Mouse (Mus musculus) CH12.LX (cell line): ENCODE measurements at regions not wholly inside any gene's neighbourhood (a gene's known extent, or its start where the extent isn't known, plus 50 kb on each side); places are given as distances from the start of the nearest gene placed in this dataset.

Source experiments
- DNase-seq: peaks from one replicate; pipeline ENCODE4 v3.0.0-alpha.2; 2013; ENCODE audit errors: extremely low read depth
- H3K27ac ChIP-seq: 2 replicates; pipeline ENCODE4 v1.5.1; 2012; ENCODE audit warnings: low read depth, mild to moderate bottlenecking, control low read depth, moderate library complexity; ENCODE audit not compliant: insufficient read depth
- H3K27me3 ChIP-seq: replicated peaks from 2 replicates; pipeline ENCODE3; 2012; ENCODE audit warnings: inconsistent platforms
- H3K36me3 ChIP-seq, 2 experiments: replicated peaks in 1 of 2; 2 replicates each; pipeline versions ENCODE3 to v1.6.1; 2012; ENCODE audit warnings: inconsistent platforms in 1 of 2, low read length in 1 of 2, mild to moderate bottlenecking in 1 of 2, mixed read lengths in 1 of 2, moderate library complexity in 1 of 2; ENCODE audit not compliant: control insufficient read depth in 1 of 2, insufficient read depth in 1 of 2
- H3K4me1 ChIP-seq, 2 experiments: 2 replicates each; pipeline ENCODE4 v1.6.1; 2012; ENCODE audit warnings: inconsistent platforms in 1 of 2, moderate library complexity in 1 of 2; ENCODE audit not compliant: insufficient read depth in 2 of 2, control insufficient read depth in 1 of 2
- H3K4me2 ChIP-seq: 2 replicates; pipeline ENCODE4 v1.6.1; 2012; ENCODE audit warnings: low read depth, mild to moderate bottlenecking, control low read depth; ENCODE audit not compliant: poor library complexity, insufficient read depth, severe bottlenecking
- H3K4me3 ChIP-seq, 3 experiments: fragments of 150-350 bp in 1 of 3; sonication (generic) in 1 of 3; replicated peaks in 1 of 3; 2 replicates each; pipeline versions ENCODE3 to v1.5.1; 2011 to 2012; ENCODE audit warnings: low read depth in 2 of 3, low read length in 2 of 3, mild to moderate bottlenecking in 2 of 3, moderate library complexity in 2 of 3, control low read depth in 1 of 3, improper control_type of control experiment in 1 of 3, inconsistent platforms in 1 of 3, mixed read lengths in 1 of 3; ENCODE audit not compliant: poor library complexity in 1 of 3
- H3K79me2 ChIP-seq: replicated peaks from 2 replicates; pipeline ENCODE4 v1.6.1; 2012; ENCODE audit warnings: mild to moderate bottlenecking, moderate library complexity; ENCODE audit not compliant: control insufficient read depth, poor library complexity, insufficient read depth, severe bottlenecking; ENCODE audit errors: extremely low read depth
- H3K9ac ChIP-seq: 2 replicates; pipeline ENCODE4 v1.6.1; 2012; ENCODE audit warnings: low read depth, mild to moderate bottlenecking, control low read depth, moderate library complexity; ENCODE audit not compliant: insufficient read depth
- H3K9me3 ChIP-seq: replicated peaks from 2 replicates; pipeline ENCODE3; 2012; ENCODE audit warnings: low read length, inconsistent platforms, mixed read lengths
- CHD1 ChIP-seq: IDR thresholded peaks from 2 replicates; pipeline ENCODE4 v1.6.1; 2012; ENCODE audit warnings: low read depth, low read length, improper control_type of control experiment, inconsistent platforms
- CTCF ChIP-seq, 2 experiments: IDR thresholded peaks in 1 of 2; conservative IDR thresholded peaks in 1 of 2; 2 replicates each; pipeline ENCODE4 v1.5.1; 2011 to 2012; ENCODE audit warnings: low read depth in 2 of 2, low read length in 2 of 2, improper control_type of control experiment in 1 of 2, inconsistent platforms in 1 of 2, mild to moderate bottlenecking in 1 of 2, moderate library complexity in 1 of 2
- E2F4 ChIP-seq: IDR thresholded peaks from 2 replicates; pipeline ENCODE4 v1.6.1; 2011; ENCODE audit warnings: low read depth, low read length, improper control_type of control experiment; ENCODE audit not compliant: insufficient replicate concordance
- ELF1 ChIP-seq: IDR thresholded peaks from 2 replicates; pipeline ENCODE4 v1.6.1; 2014; ENCODE audit warnings: low read depth, mild to moderate bottlenecking, inconsistent platforms, low read length, improper control_type of control experiment
- EP300 ChIP-seq: IDR thresholded peaks from 2 replicates; pipeline ENCODE4 v1.6.1; 2011; ENCODE audit warnings: low read length, improper control_type of control experiment
- ETS1 ChIP-seq: conservative IDR thresholded peaks from 2 replicates; pipeline ENCODE4 v1.6.1; 2012; ENCODE audit warnings: low read depth, mild to moderate bottlenecking, inconsistent platforms, low read length, improper control_type of control experiment, moderate library complexity
- HCFC1 ChIP-seq: IDR thresholded peaks from 2 replicates; pipeline ENCODE4 v1.6.1; 2012; ENCODE audit warnings: low read depth, mild to moderate bottlenecking, inconsistent platforms, low read length, improper control_type of control experiment
- IRF4 ChIP-seq: IDR thresholded peaks from 2 replicates; pipeline ENCODE4 v1.6.1; 2014; ENCODE audit warnings: low read depth, mild to moderate bottlenecking, inconsistent platforms, low read length, improper control_type of control experiment
- JUND ChIP-seq: conservative IDR thresholded peaks from 2 replicates; pipeline ENCODE4 v1.6.1; 2011; ENCODE audit warnings: low read depth, low read length, improper control_type of control experiment
- KAT2A ChIP-seq: IDR thresholded peaks from 2 replicates; pipeline ENCODE4 v1.6.1; 2012; ENCODE audit warnings: low read length, improper control_type of control experiment, inconsistent platforms; ENCODE audit not compliant: insufficient replicate concordance
- MAFK ChIP-seq: IDR thresholded peaks from 2 replicates; pipeline ENCODE4 v1.6.1; 2011; ENCODE audit warnings: low read length, improper control_type of control experiment; ENCODE audit not compliant: insufficient replicate concordance
- MAZ ChIP-seq: IDR thresholded peaks from 2 replicates; pipeline ENCODE4 v1.6.1; 2012; ENCODE audit warnings: low read depth, mild to moderate bottlenecking, inconsistent platforms, low read length, improper control_type of control experiment, moderate library complexity
- MEF2A ChIP-seq: IDR thresholded peaks from 2 replicates; pipeline ENCODE4 v1.6.1; 2014; ENCODE audit warnings: low read depth, mild to moderate bottlenecking, inconsistent platforms, low read length, improper control_type of control experiment, borderline replicate concordance
- MYC ChIP-seq: IDR thresholded peaks from 2 replicates; pipeline ENCODE4 v1.6.1; 2011; ENCODE audit warnings: low read depth, mild to moderate bottlenecking, improper control_type of control experiment, low read length
- NRF1 ChIP-seq: IDR thresholded peaks from 2 replicates; pipeline ENCODE4 v1.6.1; 2014; ENCODE audit warnings: low read depth, mild to moderate bottlenecking, inconsistent platforms, low read length, improper control_type of control experiment, moderate library complexity
- POLR2A ChIP-seq: IDR thresholded peaks from 2 replicates; pipeline ENCODE4 v1.6.1; 2011; ENCODE audit warnings: low read depth, mild to moderate bottlenecking, improper control_type of control experiment, low read length
- POLR2AphosphoS2 ChIP-seq: IDR thresholded peaks from 2 replicates; pipeline ENCODE4 v1.6.1; 2011; ENCODE audit warnings: low read depth, low read length, improper control_type of control experiment
- SIN3A ChIP-seq: IDR thresholded peaks from 2 replicates; pipeline ENCODE4 v1.6.1; 2012; ENCODE audit warnings: low read length, improper control_type of control experiment, inconsistent platforms
- SMC3 ChIP-seq: IDR thresholded peaks from 2 replicates; pipeline ENCODE4 v1.6.1; 2011; ENCODE audit warnings: low read depth, low read length, improper control_type of control experiment
- UBTF ChIP-seq: IDR thresholded peaks from 2 replicates; pipeline ENCODE4 v1.6.1; 2012; ENCODE audit warnings: low read depth, mild to moderate bottlenecking, inconsistent platforms, low read length, improper control_type of control experiment, moderate library complexity
- USF1 ChIP-seq: IDR thresholded peaks from 2 replicates; pipeline ENCODE4 v1.6.1; 2014; ENCODE audit warnings: low read depth, mild to moderate bottlenecking, inconsistent platforms, low read length, improper control_type of control experiment
- USF2 ChIP-seq: conservative IDR thresholded peaks from 2 replicates; pipeline ENCODE4 v1.6.1; 2011; ENCODE audit warnings: low read depth, low read length, improper control_type of control experiment
- ZC3H11A ChIP-seq: IDR thresholded peaks from 2 replicates; pipeline ENCODE4 v1.6.1; 2012; ENCODE audit warnings: low read depth, mild to moderate bottlenecking, inconsistent platforms, low read length, improper control_type of control experiment
- ZNF384 ChIP-seq: IDR thresholded peaks from 2 replicates; pipeline ENCODE4 v1.6.1; 2012; ENCODE audit warnings: low read depth, low read length, improper control_type of control experiment, inconsistent platforms
- dilution Hi-C: fragments of 300-500 bp; cut with MboI; formaldehyde crosslinking; loops from 2 replicates; pipeline ENCODE4 v1.14.3; 2020; ENCODE audit warnings: low sequenced_read_pairs; ENCODE audit not compliant: extremely low pct_unique_long_range_greater_than_20kb, extremely low pct_ligation_motif_present
- in situ Hi-C: fragments of 300-500 bp; cut with MboI; formaldehyde crosslinking; loops from 3 replicates; pipeline ENCODE4 v1.14.3; 2019; ENCODE audit warnings: low sequenced_read_pairs, low pct_ligation_motif_present, low pct_unique_long_range_greater_than_20kb, mixed read lengths

- in situ Hi-C loops (no loop called here), dilution Hi-C loops (no loop called here)
- no peak overlapping the region for H3K27ac ChIP-seq
Observed at GRCm38 (mm10) chr3:66504717-66505116, 208.1 kb upstream of the Veph1 start.

DNA sequence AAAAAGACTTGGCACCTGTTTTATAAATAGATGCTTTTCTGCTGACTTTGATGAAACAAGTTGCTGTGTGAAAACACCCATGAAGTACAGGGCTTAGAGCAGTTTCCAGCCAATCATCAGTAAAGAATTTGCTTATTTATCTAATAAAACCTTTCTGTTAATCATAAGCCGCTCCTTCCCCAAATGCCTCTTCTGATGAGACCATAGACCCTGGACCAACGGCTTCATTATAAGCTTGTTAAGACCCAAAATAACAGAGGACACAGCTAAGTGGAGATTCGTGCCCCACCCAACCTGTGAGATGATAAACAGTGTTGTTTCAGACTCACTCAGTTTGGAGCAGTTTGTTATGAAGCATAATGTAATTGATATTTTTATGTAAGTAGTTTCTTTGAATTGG lies 207.0 kb upstream of the Veph1 start:
- no peak overlapping the region for H3K4me3 ChIP-seq
- H3K27ac ChIP-seq = no peak overlapping the region
- H3K27me3 ChIP-seq = no peaks in the 10 kb centered on the region
- H3K9me3 ChIP-seq = no peaks in the 10 kb centered on the region
- no peaks in the 10 kb centered on the region for H3K4me1 ChIP-seq
- TF ChIP-seq E2F4 = no peak
- TF ChIP-seq JUND = no peak
- no peak for TF ChIP-seq POLR2AphosphoS2
- no peak for TF ChIP-seq SMC3
- no peak for TF ChIP-seq NRF1
- TF ChIP-seq ZNF384 = no peak
- no peak for TF ChIP-seq POLR2A
- no peak for TF ChIP-seq EP300
- TF ChIP-seq MEF2A = no peak
- TF ChIP-seq MYC = no peak
- TF ChIP-seq USF2 = no peak
- TF ChIP-seq IRF4 = no peak
- H3K79me2 ChIP-seq = no peaks in the 10 kb centered on the region
- no peak overlapping the region for H3K9ac ChIP-seq
- H3K36me3 ChIP-seq = no peaks in the 10 kb centered on the region
- DNase-seq = no peak
- in situ Hi-C loops = no loop called here
- dilution Hi-C loops = no loop called here
- no peak overlapping the region for H3K4me2 ChIP-seq

More at GRCm38 (mm10) chr3:66504717-66505116, 208.1 kb upstream of the Veph1 start:
- no peak for DNase-seq
- Histone ChIP-seq H3K36me3 (no peaks in the 10 kb centered on the region), H3K27me3 (no peaks in the 10 kb centered on the region), H3K4me3 (no peak overlapping the region), H3K9ac (no peak overlapping the region), H3K4me2 (no peak overlapping the region), H3K79me2 (no peaks in the 10 kb centered on the region), H3K9me3 (no peaks in the 10 kb centered on the region), H3K4me1 (no peaks in the 10 kb centered on the region)
- TF ChIP-seq JUND = no peak
- no peak for TF ChIP-seq ELF1
- TF ChIP-seq UBTF = no peak
- no peak for TF ChIP-seq ZNF384
- TF ChIP-seq USF2 = no peak
- TF ChIP-seq POLR2AphosphoS2 = no peak
- no peak for TF ChIP-seq ETS1
- TF ChIP-seq USF1 = no peak
- no peak for TF ChIP-seq EP300
- TF ChIP-seq POLR2A = no peak
- TF ChIP-seq MYC = no peak
- no peak for TF ChIP-seq ZC3H11A
- no peak for TF ChIP-seq CTCF (conservative IDR thresholded peaks at IDR 0.05 in 1 of 2, IDR thresholded peaks at IDR 0.05 in 1 of 2; ENCODE audit: low read depth in 2 of 2, low read length in 2 of 2)
- TF ChIP-seq MAFK = no peak
- no peak for TF ChIP-seq MEF2A
- TF ChIP-seq HCFC1 = no peak
- TF ChIP-seq MAZ = no peak
- TF ChIP-seq KAT2A = no peak
- no peak for TF ChIP-seq CHD1
- TF ChIP-seq SIN3A = no peak
